In the genomic region with DNA sequence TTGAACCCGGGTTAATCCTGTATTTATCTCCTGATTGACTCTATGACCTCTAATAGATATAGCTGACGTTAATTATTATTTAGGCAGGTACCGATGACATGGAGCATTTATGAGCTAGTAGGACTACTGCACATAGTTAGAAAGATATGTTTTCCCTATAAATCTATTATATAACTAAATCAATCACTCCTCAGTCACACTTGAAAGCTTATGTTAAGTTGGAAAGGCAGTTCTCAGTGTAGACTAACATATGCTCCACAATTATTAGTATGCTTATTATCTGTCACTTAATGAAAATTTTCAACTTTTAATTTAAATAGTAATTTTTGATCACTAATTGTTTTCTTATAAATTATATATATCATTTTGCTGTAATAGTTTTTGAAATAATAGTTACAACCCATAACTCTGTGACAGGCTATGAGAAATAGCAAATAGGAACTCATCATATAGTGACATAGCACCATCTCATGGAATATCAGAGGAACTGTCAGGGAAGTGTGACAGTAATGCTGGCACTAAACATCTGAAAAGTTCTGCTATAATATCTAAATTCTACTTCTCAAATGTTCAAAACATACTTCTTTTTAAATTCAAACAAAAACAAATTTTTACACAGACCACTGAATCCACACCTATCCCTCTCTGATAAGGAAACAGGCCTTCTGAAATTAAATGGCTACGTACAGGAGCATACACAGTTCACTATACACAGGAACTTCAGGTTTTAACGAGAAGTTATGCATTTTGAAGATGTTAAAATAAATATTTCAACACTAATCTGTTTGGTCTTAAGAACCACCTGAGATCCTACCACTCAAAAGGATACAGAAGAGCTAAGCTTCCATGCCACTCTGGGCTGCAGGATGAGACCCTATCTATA, we compare ENCODE assay signal across 14 mouse cellular contexts.
DNase-seq lines count a peak whose midpoint lies in the region; ATAC-seq and TF ChIP-seq lines count a peak whose summit lies in the region.
"Had no signal": no experiment of that assay in that cellular context is flagged by ENCODE, and none has a peak within 500 bp of the region (broad histone marks: within the 10 kb centered on the region; RNA-seq: fewer than 3 reads in every experiment).

No protein-coding gene starts in this region.

- peak; percentile 85 for ATAC-seq in hindbrain, embryonic 15.5 days (ENCODE audit: low FRiP score, low read depth)
- ATAC-seq in midbrain, embryonic 13.5 days: peak; percentile 73

- 83% methylated on average over 5 of the region's 5 CpGs for WGBS in hindbrain, embryonic 15.5 days
- 82% methylated on average over 5 of the region's 5 CpGs for WGBS in hindbrain, embryonic 10.5 days
- WGBS in midbrain, embryonic 13.5 days: 83% methylated on average over 5 of the region's 5 CpGs

- DNase-seq in hindbrain, embryonic 10.5 days (ENCODE audit: low spot score): no peak
- peak; percentile 19 for DNase-seq in 416B (ENCODE audit: low read depth)
- no peak for DNase-seq in adrenal gland, postnatal 4 days (ENCODE audit: low spot score in 2 of 2)
- no peak for DNase-seq in adrenal gland, postnatal 36 days
- DNase-seq: adrenal gland, adult 2 months; cerebellum, adult 18-20 months; gastrocnemius, postnatal 36 days; heart, postnatal 36 days; kidney, postnatal 36 days; thymus, postnatal 25 days had no signal

- H3K9me3 ChIP-seq in hindbrain, embryonic 15.5 days: no peaks in the 10 kb centered on the region
- H3K9me3 ChIP-seq in hindbrain, embryonic 10.5 days: no peaks in the 10 kb centered on the region
- H3K9me3 ChIP-seq in E14TG2a.4 (ENCODE audit: low read length): no peaks in the 10 kb centered on the region
- no peaks in the 10 kb centered on the region for H3K9me3 ChIP-seq in midbrain, embryonic 13.5 days
- H3K9me3 ChIP-seq: limb, embryonic 12.5 days had no signal

- H3K27me3 ChIP-seq in hindbrain, embryonic 15.5 days: no peaks in the 10 kb centered on the region
- no peaks in the 10 kb centered on the region for H3K27me3 ChIP-seq in hindbrain, embryonic 10.5 days (ENCODE audit: insufficient read depth, poor library complexity, severe bottlenecking)
- no peaks in the 10 kb centered on the region for H3K27me3 ChIP-seq in E14TG2a.4 (ENCODE audit: insufficient read depth, low read length)
- no peaks in the 10 kb centered on the region for H3K27me3 ChIP-seq in midbrain, embryonic 13.5 days

- 0 out of 2 replicates have a peak, but pooled peaks have one; percentile 24 for TF ChIP-seq CTCF in E14TG2a.4 (conservative IDR thresholded peaks at IDR 0.05; ENCODE audit: low read length)

- no peak overlapping the region for H3K9ac ChIP-seq in hindbrain, embryonic 15.5 days
- no peak overlapping the region for H3K9ac ChIP-seq in midbrain, embryonic 13.5 days (replicated peaks)
- H3K9ac ChIP-seq: limb, embryonic 12.5 days had no signal

- no peaks in the 10 kb centered on the region for H3K4me1 ChIP-seq in hindbrain, embryonic 15.5 days (replicated peaks)
- no peaks in the 10 kb centered on the region for H3K4me1 ChIP-seq in hindbrain, embryonic 10.5 days (replicated peaks)
- no peaks in the 10 kb centered on the region for H3K4me1 ChIP-seq in E14TG2a.4 (replicated peaks; ENCODE audit: low read depth, low read length)
- no peaks in the 10 kb centered on the region for H3K4me1 ChIP-seq in midbrain, embryonic 13.5 days (replicated peaks)
- H3K4me1 ChIP-seq: limb, embryonic 12.5 days had no signal

- H3K36me3 ChIP-seq in hindbrain, embryonic 15.5 days: no peaks in the 10 kb centered on the region
- H3K36me3 ChIP-seq in hindbrain, embryonic 10.5 days: no peaks in the 10 kb centered on the region
- H3K36me3 ChIP-seq in E14TG2a.4 (ENCODE audit: insufficient read depth, low read length): no peaks in the 10 kb centered on the region
- no peaks in the 10 kb centered on the region for H3K36me3 ChIP-seq in midbrain, embryonic 13.5 days
- H3K36me3 ChIP-seq: limb, embryonic 12.5 days had no signal

- H3K4me2 ChIP-seq in hindbrain, embryonic 15.5 days: no peak overlapping the region
- no peak overlapping the region for H3K4me2 ChIP-seq in midbrain, embryonic 13.5 days (replicated peaks)
- H3K4me2 ChIP-seq: limb, embryonic 12.5 days had no signal

- H3K27ac ChIP-seq in hindbrain, embryonic 15.5 days (replicated peaks): no peak overlapping the region
- no peak overlapping the region for H3K27ac ChIP-seq in hindbrain, embryonic 10.5 days
- no peak overlapping the region for H3K27ac ChIP-seq in midbrain, embryonic 13.5 days
- H3K27ac ChIP-seq: limb, embryonic 12.5 days had no signal

- H3K4me3 ChIP-seq in hindbrain, embryonic 15.5 days: no peak overlapping the region
- no peak overlapping the region for H3K4me3 ChIP-seq in hindbrain, embryonic 10.5 days
- H3K4me3 ChIP-seq in E14TG2a.4 (replicated peaks; ENCODE audit: low read length): no peak overlapping the region
- no peak overlapping the region for H3K4me3 ChIP-seq in midbrain, embryonic 13.5 days (replicated peaks)
- H3K4me3 ChIP-seq: limb, embryonic 12.5 days had no signal
